Mouse (Mus musculus): ENCODE results near the gene Mns1. TPM values are rescaled to one million over a fixed set of nuclear protein-coding genes. Genes with fewer than 3 reads are reported as not detected.
A peak's percentile ranks its signal among the peaks of the same experiment; 100 is the strongest.

The Mns1 gene
- polyA plus RNA-seq, 1 experiment, result 1.3 TPM

DNA sequence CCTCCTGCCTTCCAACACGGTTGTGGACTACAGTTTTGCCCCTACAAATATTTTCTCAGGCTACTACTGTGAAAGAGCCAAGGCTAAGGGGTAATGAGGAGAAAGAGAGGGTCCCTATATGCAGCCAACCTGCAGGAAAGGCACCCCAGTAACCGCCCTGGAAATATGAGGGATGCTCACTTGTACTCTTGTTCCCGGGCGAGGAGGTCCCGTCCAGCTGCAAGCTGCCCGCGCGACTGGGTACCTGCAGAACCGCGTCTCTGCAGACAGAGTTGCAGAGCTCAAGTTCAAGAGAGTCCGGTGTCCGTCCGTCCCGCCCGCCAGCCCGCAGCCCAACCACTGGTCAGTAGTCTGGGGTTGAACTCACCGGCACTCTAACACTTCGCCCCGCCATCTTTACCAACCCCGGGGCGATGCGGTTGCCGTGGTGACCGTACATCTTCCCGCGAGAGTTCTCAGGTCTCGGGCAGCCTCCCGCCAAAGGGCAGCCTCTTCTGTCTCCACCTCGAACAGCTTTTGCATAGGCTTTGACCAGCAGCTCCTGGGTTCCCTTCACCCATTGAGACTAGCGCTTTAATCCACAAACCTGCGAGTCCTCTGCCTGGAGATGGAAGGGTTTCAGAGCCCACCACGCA, 53.9 kb downstream of the Mns1 start:
- TF ChIP-seq POLR2A (IDR thresholded peaks at IDR 0.05; ENCODE audit: borderline replicate concordance, extremely low read depth, low read depth, low read length) (peak; percentile 52; the same call in 1 of the 2 replicates), CTCF (IDR thresholded peaks at IDR 0.05; ENCODE audit: insufficient read depth, low read length) (no peak)
- under 1% methylated on average over 32 of the region's 32 CpGs for WGBS
- H3K4me1 ChIP-seq (ENCODE audit: control insufficient read depth, insufficient read depth, low read length), result peaks cover 3% of the 10 kb centered on the region; the same call in 1 of the 2 replicates
- peak; percentile 84 for DNase-seq
- H3K4me3 ChIP-seq (replicated peaks; ENCODE audit: extremely low read depth, low read depth, low read length), result peak overlapping the region; percentile 80

DNA sequence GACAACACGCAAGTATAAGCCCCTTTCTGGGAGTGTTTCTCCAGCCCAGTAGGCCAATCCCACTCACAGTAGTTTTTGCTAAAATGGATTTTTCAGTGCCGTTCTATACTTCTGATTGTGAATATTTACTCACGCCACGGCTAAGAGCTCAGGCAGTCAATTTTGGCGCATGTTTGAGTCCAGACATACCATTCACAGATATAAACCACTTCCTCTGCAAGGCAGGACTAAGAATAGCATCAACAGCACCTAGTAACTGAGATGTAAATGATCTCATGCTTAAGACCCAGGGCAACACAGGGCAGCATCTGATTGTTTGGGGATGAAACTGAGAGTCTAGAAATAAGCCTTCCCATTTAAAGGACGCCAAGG, 54.4 kb downstream of the Mns1 start, which contains the start of gene Tex9:
Gene Tex9, minus strand, starts transcription at position 19 of the 372 bp plus-strand sequence.
- H3K4me3 ChIP-seq (replicated peaks; ENCODE audit: extremely low read depth, low read depth, low read length), result peak within 1 kb of the TSS; percentile 80
- 8% methylated on average over 6 of the region's 6 CpGs for WGBS
- no peak for TF ChIP-seq CTCF (IDR thresholded peaks at IDR 0.05; ENCODE audit: insufficient read depth, low read length)
- no peak for TF ChIP-seq POLR2A (IDR thresholded peaks at IDR 0.05; ENCODE audit: borderline replicate concordance, extremely low read depth, low read depth, low read length)
- peaks cover 3% of the 10 kb centered on the region; the same call in 1 of the 2 replicates for H3K4me1 ChIP-seq (ENCODE audit: control insufficient read depth, insufficient read depth, low read length)
- DNase-seq, result no peak

DNA sequence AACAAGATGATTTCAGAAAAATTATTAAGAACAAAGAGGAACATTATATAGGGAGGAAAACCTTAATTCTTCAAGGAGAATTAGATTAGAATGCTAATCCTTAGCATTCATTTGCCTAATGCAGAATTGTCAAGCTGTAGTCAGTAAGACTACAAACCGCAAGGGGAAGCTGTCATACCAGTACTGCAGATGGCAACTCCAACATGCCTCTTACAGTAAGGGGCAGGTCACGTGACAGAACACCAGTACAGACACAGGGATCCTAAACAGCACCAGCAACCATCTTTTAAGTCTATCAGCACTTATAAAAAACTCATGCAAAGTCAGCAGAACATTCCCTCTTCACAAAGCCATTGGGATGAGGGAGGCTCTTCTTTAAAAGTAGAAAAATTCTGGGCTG, 55.7 kb downstream of the Mns1 start:
- TF ChIP-seq POLR2A (IDR thresholded peaks at IDR 0.05; ENCODE audit: borderline replicate concordance, extremely low read depth, low read depth, low read length), result no peak
- no peak for TF ChIP-seq CTCF (IDR thresholded peaks at IDR 0.05; ENCODE audit: insufficient read depth, low read length)
- 87% methylated on average over 2 of the region's 2 CpGs for WGBS
- DNase-seq, result no peak
- no peak overlapping the region for H3K4me3 ChIP-seq (replicated peaks; ENCODE audit: extremely low read depth, low read depth, low read length)
- peaks cover 3% of the 10 kb centered on the region; the same call in 1 of the 2 replicates for H3K4me1 ChIP-seq (ENCODE audit: control insufficient read depth, insufficient read depth, low read length)

DNA sequence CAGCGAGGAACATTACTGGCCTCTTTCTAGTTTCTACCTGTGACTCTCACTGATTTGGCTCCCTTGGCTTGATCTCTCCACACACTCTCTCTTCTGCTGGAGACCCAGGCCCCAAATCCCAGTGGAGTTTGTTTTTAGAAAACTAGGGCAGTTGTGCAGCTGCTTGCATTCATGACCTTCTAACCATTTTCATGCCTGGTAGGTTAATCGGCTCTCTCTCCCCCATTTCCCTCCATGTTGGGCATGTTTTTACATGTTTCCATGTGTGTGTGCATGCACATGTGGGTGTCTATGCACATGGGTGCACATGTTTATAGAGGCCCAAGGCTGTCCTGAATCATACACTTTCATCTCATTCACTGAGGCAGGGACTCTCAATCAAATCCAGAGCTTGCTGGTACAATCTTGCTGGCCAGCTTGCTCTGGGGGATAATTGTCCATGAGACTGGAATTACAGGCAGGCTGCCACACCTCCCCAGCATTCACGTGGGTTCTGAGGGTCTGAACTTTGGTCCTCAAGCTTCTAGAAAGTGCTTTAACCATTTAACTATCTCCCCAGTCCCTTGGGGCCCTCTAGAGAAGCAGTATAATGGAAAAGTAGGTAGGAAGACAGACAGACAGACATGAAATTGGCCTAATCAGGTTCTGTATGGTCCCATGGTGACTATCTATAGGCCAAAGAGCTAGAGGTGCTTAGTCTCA, 56.3 kb downstream of the Mns1 start:
- no peak for DNase-seq
- no peak overlapping the region for H3K4me3 ChIP-seq (replicated peaks; ENCODE audit: extremely low read depth, low read depth, low read length)
- H3K4me1 ChIP-seq (ENCODE audit: control insufficient read depth, insufficient read depth, low read length), result peaks cover 3% of the 10 kb centered on the region; the same call in 1 of the 2 replicates
- 86% methylated on average over 3 of the region's 3 CpGs for WGBS
- no peak for TF ChIP-seq POLR2A (IDR thresholded peaks at IDR 0.05; ENCODE audit: borderline replicate concordance, extremely low read depth, low read depth, low read length)
- no peak for TF ChIP-seq CTCF (IDR thresholded peaks at IDR 0.05; ENCODE audit: insufficient read depth, low read length)

DNA sequence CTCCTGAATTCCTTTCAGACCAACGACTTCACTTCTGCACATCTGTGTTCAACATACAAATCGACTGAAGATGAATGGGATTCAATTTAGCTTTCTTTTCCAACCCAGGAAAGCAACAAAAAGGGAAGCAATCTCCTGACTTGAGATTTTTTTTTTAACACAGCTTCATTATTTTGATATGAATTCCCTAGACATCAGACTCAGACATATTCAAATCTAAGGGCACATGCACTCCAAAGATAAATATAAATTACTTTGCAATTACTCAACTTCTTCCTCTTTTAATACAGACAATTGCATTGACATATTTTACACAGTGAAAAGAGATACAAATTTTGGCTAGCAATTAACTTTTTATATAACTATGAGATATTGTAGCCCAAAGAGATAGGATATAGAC, 58.9 kb downstream of the Mns1 start:
- WGBS, result 61% methylated on average over 2 of the region's 2 CpGs
- Histone ChIP-seq H3K4me1 (ENCODE audit: control insufficient read depth, insufficient read depth, low read length) (peaks cover 3% of the 10 kb centered on the region; the same call in 1 of the 2 replicates), H3K4me3 (replicated peaks; ENCODE audit: extremely low read depth, low read depth, low read length) (no peak overlapping the region)
- no peak for DNase-seq
- no peak for TF ChIP-seq POLR2A (IDR thresholded peaks at IDR 0.05; ENCODE audit: borderline replicate concordance, extremely low read depth, low read depth, low read length)
- TF ChIP-seq CTCF (IDR thresholded peaks at IDR 0.05; ENCODE audit: insufficient read depth, low read length), result no peak

DNA sequence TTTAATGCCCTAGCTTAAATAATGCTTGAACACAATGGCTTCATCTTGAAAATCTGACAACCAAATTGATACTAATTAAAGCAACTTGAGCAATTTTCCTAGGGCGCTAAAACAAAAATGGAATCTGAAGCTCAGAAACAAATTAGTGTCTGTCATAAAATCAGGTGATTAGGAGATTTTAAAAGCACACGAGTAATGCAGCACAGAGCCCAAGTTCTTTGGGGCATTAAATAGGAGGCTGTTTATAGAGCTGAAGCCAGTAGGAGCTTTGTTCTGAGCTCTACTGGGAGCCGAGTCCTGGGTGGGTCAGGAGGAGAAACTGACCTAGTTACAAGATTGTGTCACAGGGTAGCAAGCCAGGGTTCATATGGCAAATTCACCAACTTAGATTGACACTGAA, 59.4 kb downstream of the Mns1 start:
- Histone ChIP-seq H3K4me1 (ENCODE audit: control insufficient read depth, insufficient read depth, low read length) (peaks cover under 1% of the 10 kb centered on the region; the same call in 1 of the 2 replicates), H3K4me3 (replicated peaks; ENCODE audit: extremely low read depth, low read depth, low read length) (no peak overlapping the region)
- TF ChIP-seq CTCF (IDR thresholded peaks at IDR 0.05; ENCODE audit: insufficient read depth, low read length) (no peak), POLR2A (IDR thresholded peaks at IDR 0.05; ENCODE audit: borderline replicate concordance, extremely low read depth, low read depth, low read length) (no peak)
- 85% methylated on average over 3 of the region's 3 CpGs for WGBS
- DNase-seq, result no peak

Other genes starting within 250 kb of the Mns1 start
- 4.7 and 9.9 TPM in 2 replicates for gene Zfp280d, start 163.2 kb upstream of the Mns1 start, polyA plus RNA-seq (2012; rRNA removed)
- 1.3 and 3.8 TPM in 2 replicates for gene Tex9, start 54.2 kb downstream of the Mns1 start, polyA plus RNA-seq (2012; rRNA removed)
- gene Rfx7, start 94.2 kb downstream of the Mns1 start, polyA plus RNA-seq (2012; rRNA removed), result 4.1 and 6.1 TPM in 2 replicates
- 98.5 and 165 TPM in 2 replicates for gene Nedd4, start 224.3 kb downstream of the Mns1 start, polyA plus RNA-seq (2012; rRNA removed)

All from lung, adult 2 months (tissue).